Mouse (Mus musculus) small intestine, adult 2 months (tissue): ENCODE results near the gene Spns2. TPM values are rescaled to one million over a fixed set of nuclear protein-coding genes. Genes with fewer than 3 reads are reported as not detected.
A peak's percentile ranks its signal among the peaks of the same experiment; 100 is the strongest.

Experiments
- H3K27ac ChIP-seq: fragments of 200-500 bp; 2 replicates; pipeline ENCODE4 v1.5.1; 2012; ENCODE audit warnings: low read depth, low read length, control low read depth, inconsistent platforms; ENCODE audit not compliant: insufficient read depth
- H3K27me3 ChIP-seq: fragments of 200-500 bp; 2 replicates; pipeline ENCODE4 v1.6.1; 2012; ENCODE audit warnings: mild to moderate bottlenecking, moderate library complexity, low read length, inconsistent platforms; ENCODE audit not compliant: control insufficient read depth, insufficient read depth
- H3K36me3 ChIP-seq: fragments of 200-500 bp; 2 replicates; pipeline ENCODE4 v1.6.1; 2012; ENCODE audit warnings: mild to moderate bottlenecking, low read length, control low read depth, inconsistent platforms; ENCODE audit not compliant: control insufficient read depth, insufficient read depth
- H3K4me1 ChIP-seq: fragments of 200-500 bp; 2 replicates; pipeline ENCODE4 v1.6.1; 2012; ENCODE audit warnings: low read length, inconsistent platforms, mixed read lengths; ENCODE audit not compliant: control insufficient read depth, insufficient read depth, insufficient read length
- H3K4me3 ChIP-seq: fragments of 200-500 bp; 2 replicates; pipeline ENCODE4 v1.5.1; 2012; ENCODE audit warnings: low read depth, mild to moderate bottlenecking, control low read depth, inconsistent platforms, low read length, moderate library complexity
- CTCF ChIP-seq: fragments of 200-500 bp; IDR thresholded peaks from 2 replicates; pipeline ENCODE4 v1.5.1; 2012; ENCODE audit warnings: low read depth, mild to moderate bottlenecking, control low read depth, inconsistent platforms, low read length, moderate library complexity, mixed read lengths; ENCODE audit not compliant: insufficient replicate concordance, insufficient read length; ENCODE audit errors: extremely low read depth
- POLR2A ChIP-seq: fragments of 200-500 bp; IDR thresholded peaks from 2 replicates; pipeline ENCODE4 v1.6.1; 2012; ENCODE audit warnings: low read depth, mild to moderate bottlenecking, control low read depth, inconsistent platforms, low read length, moderate library complexity
- WGBS: fragments of 180-500 bp; shearing (Covaris S2); methylation state at CpG from one replicate; pipeline ENCODE4 v1.1.7; 2018; 5-methylcytosine and 5-hydroxymethylcytosine counted together
- polyA plus RNA-seq: library from polyadenylated mRNA; depleted of rRNA; stranded (reverse); fragments of >200 nt; gene quantifications from 2 replicates; pipeline ENCODE4 v1.2.3, GENCODE M21; 2012

The Spns2 gene
- polyA plus RNA-seq, 1 experiment, result 77.7 TPM

- peaks cover 38% of the 10 kb centered on the region for H3K4me1 ChIP-seq
- 3% methylated on average over 11 of the region's 11 CpGs for WGBS
- H3K36me3 ChIP-seq, result no peaks in the 10 kb centered on the region; the same call in 1 of the 2 replicates
- H3K27me3 ChIP-seq, result no peaks in the 10 kb centered on the region
- TF ChIP-seq CTCF (no peak), POLR2A (no peak)
- peak overlapping the region; percentile 68 for H3K27ac ChIP-seq
- no peak overlapping the region for H3K4me3 ChIP-seq
Measured at GRCm38 (mm10) chr11:72466694-72467507, 22.8 kb downstream of the Spns2 start.

- no peaks in the 10 kb centered on the region for H3K27me3 ChIP-seq
- TF ChIP-seq CTCF (no peak), POLR2A (no peak)
- no peak overlapping the region for H3K4me3 ChIP-seq
- WGBS, result 37% methylated on average over 11 of the region's 11 CpGs
- H3K36me3 ChIP-seq, result no peaks in the 10 kb centered on the region; the same call in 1 of the 2 replicates
- peaks cover 40% of the 10 kb centered on the region for H3K4me1 ChIP-seq
- H3K27ac ChIP-seq, result peak overlapping the region; percentile 68
Measured at GRCm38 (mm10) chr11:72465978-72466693, 23.6 kb downstream of the Spns2 start.

- Histone ChIP-seq H3K4me1 (peaks cover 36% of the 10 kb centered on the region), H3K36me3 (peaks cover 2% of the 10 kb centered on the region; the same call in 1 of the 2 replicates), H3K27me3 (no peaks in the 10 kb centered on the region), H3K4me3 (no peak overlapping the region), H3K27ac (no peak overlapping the region)
- WGBS, result 84% methylated on average over 3 of the region's 3 CpGs
- no peak for TF ChIP-seq POLR2A
- TF ChIP-seq CTCF, result no peak
Measured at GRCm38 (mm10) chr11:72464821-72465220, 24.9 kb downstream of the Spns2 start.

- TF ChIP-seq CTCF (no peak), POLR2A (no peak)
- no peaks in the 10 kb centered on the region for H3K27me3 ChIP-seq
- H3K4me3 ChIP-seq, result no peak overlapping the region
- H3K36me3 ChIP-seq, result peaks cover 3% of the 10 kb centered on the region
- no peak overlapping the region; the same call in 1 of the 2 replicates for H3K27ac ChIP-seq
- 32% methylated on average over 5 of the region's 5 CpGs for WGBS
- H3K4me1 ChIP-seq, result peaks cover 12% of the 10 kb centered on the region; the same call in 1 of the 2 replicates
Measured at GRCm38 (mm10) chr11:72461500-72461981, 28.2 kb downstream of the Spns2 start.

GRCm38 (mm10) chr11:72458502-72458901 lies 31.2 kb downstream of the Spns2 start:
- no peaks in the 10 kb centered on the region for H3K27me3 ChIP-seq
- peaks cover 7% of the 10 kb centered on the region for H3K36me3 ChIP-seq
- WGBS, result 67% methylated on average over 3 of the region's 3 CpGs
- peak overlapping the region; percentile 16; the same call in 1 of the 2 replicates for H3K4me3 ChIP-seq
- TF ChIP-seq CTCF (no peak), POLR2A (no peak)
- peak overlapping the region; percentile 17; the same call in 1 of the 2 replicates for H3K27ac ChIP-seq
- H3K4me1 ChIP-seq, result 0 out of 2 replicates have a peak, but pooled peaks cover 5% of the 10 kb centered on the region

GRCm38 (mm10) chr11:72457995-72458496 lies 31.7 kb downstream of the Spns2 start:
- no peak for TF ChIP-seq CTCF
- TF ChIP-seq POLR2A, result no peak
- Histone ChIP-seq H3K36me3 (peaks cover 7% of the 10 kb centered on the region), H3K4me3 (peak overlapping the region; percentile 16; the same call in 1 of the 2 replicates), H3K4me1 (0 out of 2 replicates have a peak, but pooled peaks cover 5% of the 10 kb centered on the region), H3K27me3 (no peaks in the 10 kb centered on the region), H3K27ac (peak overlapping the region; percentile 17; the same call in 1 of the 2 replicates)
- WGBS, result 75% methylated on average over 12 of the region's 12 CpGs
